Mouse (Mus musculus) G1E-ER4 (cell line): Measurements from ENCODE around the gene Ptprd. TPM values are rescaled to one million over a fixed set of nuclear protein-coding genes. Genes with fewer than 3 reads are reported as not detected.

Source experiments
- GATA1 ChIP-seq: IDR thresholded peaks from one replicate; pipeline ENCODE4 v1.8.0; 2012; ENCODE audit warnings: low read length, inconsistent platforms
- polyA plus RNA-seq: library from polyadenylated mRNA; stranded (reverse); fragments of >175 nt; gene quantifications from 2 replicates; pipeline ENCODE4 v1.2.3, GENCODE M21; 2012

Gene Ptprd
- polyA plus RNA-seq, 1 experiment, result not detected

GRCm38 (mm10) chr4:76175086-76175485 is 2036.7 kb downstream of the Ptprd start:
- no peak for TF ChIP-seq GATA1

- TF ChIP-seq GATA1, result no peak
Measured at GRCm38 (mm10) chr4:76155750-76156149, 2056.0 kb downstream of the Ptprd start.

- no peak for TF ChIP-seq GATA1
Measured at GRCm38 (mm10) chr4:76154190-76154589, 2057.6 kb downstream of the Ptprd start.

DNA sequence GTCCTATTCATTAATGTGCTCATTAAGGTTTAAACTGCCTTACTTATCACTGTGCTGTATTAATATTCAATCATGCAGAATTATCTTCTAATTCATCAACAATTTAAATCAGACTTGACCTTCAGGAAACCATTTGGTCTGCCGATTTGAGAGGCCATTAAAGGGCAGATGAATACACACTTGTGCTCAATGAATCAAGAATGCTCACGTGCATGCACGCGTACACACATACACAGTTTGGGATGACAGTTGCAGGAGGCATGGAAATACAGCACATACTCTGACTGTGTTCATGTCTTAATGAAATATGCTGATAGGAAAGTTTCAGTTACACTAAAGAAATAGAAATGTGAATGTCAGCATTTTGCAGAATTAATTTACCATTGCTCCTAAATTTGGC is 2066.8 kb downstream of the Ptprd start:
- TF ChIP-seq GATA1, result no peak

DNA sequence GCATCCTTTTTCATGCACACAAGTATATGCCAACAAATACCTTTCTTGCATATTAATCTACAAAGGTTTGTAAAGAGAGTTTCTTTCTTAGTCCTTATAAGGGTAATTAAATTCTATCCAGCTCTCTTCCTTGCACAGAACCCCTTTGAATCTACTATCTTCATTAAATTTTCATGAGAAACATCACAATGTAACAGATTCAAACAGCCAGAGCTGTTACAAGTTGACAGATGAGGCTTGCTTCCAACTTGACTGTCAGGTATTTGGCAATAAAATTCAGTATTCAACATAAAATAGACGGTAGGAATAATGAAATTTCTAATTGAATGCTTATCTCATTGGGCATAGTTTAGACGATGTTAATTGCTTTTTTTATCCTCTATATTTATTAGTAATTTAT is 2067.4 kb downstream of the Ptprd start:
- no peak for TF ChIP-seq GATA1

DNA sequence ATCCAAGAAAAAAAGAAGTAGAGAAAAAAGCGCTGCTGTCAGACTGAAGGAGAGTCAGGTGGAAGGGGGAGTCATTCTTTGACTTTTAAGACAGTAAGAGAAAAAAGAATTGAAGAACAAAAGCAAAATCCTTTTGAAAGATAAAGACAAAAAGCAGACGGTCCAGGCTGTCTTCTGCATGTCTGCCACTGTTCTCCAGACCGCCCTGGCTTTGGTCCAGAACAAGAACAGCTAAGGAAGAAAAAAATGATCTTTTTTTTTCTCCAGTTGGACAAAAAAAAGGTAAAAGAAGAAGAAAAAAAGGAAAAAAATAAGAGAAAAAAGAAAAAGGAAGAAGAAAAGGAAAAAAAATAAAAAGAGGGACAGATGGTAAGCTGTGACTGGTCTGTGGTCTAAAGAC is 2073.9 kb downstream of the Ptprd start:
- TF ChIP-seq GATA1, result no peak

- TF ChIP-seq GATA1, result no peak
Measured at GRCm38 (mm10) chr4:76136625-76137024, 2075.1 kb downstream of the Ptprd start.

- TF ChIP-seq GATA1, result peak; percentile 62
Measured at GRCm38 (mm10) chr4:76091845-76092244, 2119.9 kb downstream of the Ptprd start.

GRCm38 (mm10) chr4:76089866-76090265 is 2121.9 kb downstream of the Ptprd start:
- no peak for TF ChIP-seq GATA1

- TF ChIP-seq GATA1, result no peak
Measured at GRCm38 (mm10) chr4:76076051-76076450, 2135.7 kb downstream of the Ptprd start.

GRCm38 (mm10) chr4:76073286-76073685 is 2138.5 kb downstream of the Ptprd start:
- TF ChIP-seq GATA1, result no peak

GRCm38 (mm10) chr4:76071720-76072119 is 2140.0 kb downstream of the Ptprd start:
- TF ChIP-seq GATA1, result no peak

- TF ChIP-seq GATA1, result no peak
Measured at GRCm38 (mm10) chr4:76056836-76057235, 2154.9 kb downstream of the Ptprd start.

GRCm38 (mm10) chr4:76045650-76046049 is 2166.1 kb downstream of the Ptprd start:
- no peak for TF ChIP-seq GATA1

DNA sequence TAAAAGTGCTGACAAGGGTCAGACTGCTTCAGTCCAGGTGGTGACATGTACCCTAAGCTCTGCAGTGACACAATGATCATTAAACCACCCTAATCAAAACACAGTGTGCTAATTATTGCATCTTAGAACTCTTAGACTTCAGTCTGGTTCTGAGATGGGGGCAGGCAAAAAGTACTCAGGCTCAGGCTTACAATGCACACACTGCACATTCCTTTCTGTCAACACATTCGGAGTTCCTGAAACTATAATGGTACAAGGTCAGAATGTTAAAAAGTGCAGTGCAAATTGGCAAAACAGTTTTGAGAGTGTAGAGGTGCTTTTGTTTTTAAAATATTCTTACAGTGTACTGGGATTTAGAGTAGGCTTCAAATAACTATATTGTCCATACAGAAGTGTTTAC is 2167.0 kb downstream of the Ptprd start:
- no peak for TF ChIP-seq GATA1

DNA sequence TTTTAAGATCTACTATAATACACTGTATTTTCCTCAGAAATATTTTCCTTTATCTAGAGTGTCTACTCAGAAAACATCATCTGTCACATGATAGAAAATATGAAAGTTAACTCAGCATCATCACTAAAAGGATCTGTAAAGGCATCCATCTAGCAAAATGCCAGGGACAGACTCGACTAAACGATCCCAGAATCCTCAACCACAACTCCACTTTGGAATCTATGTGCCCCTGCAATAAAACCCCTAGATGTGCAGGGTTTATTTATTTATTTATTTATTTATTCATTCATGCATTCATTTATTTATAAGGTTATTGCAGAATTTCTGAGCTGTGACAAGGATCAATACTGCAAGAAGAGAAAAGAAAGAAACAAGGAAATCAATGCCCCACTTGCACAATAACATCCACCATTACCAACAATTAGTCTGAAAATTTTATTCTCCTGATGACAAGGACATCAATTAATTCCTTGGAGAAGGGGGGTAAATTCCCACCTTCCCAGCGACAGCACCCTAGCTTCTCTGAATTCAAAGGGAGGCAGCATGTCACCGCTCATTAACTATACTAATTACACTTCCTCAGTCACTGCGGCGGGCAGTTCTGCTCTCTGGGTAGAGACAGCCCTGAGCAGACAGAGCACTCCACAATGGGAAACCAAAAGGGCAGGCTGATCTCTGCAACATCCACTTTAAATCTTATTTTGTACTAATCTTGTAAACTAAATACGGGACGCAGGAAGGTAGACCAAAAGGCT is 2186.0 kb downstream of the Ptprd start:
- TF ChIP-seq GATA1, result no peak

DNA sequence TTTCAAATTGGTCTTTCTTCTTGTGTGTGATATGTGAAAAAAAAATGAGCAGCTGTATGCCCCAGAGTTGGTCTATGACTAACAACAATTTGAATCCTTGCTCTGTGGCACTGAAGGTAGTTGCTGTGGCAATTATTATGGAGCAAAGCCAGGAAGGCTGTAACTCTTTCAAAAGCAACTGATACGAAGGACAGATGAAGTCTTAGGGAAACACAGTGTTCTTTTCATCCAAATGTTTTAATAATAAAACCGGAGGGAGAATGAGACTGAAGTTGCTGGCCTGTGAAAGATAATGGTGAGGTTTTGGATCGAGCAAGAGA is 2187.3 kb downstream of the Ptprd start:
- no peak for TF ChIP-seq GATA1
